Mouse (Mus musculus) intestine, postnatal 0 days (tissue): ENCODE data around the gene Cdc42bpb. TPM values are rescaled to one million over a fixed set of nuclear protein-coding genes. Genes with fewer than 3 reads are reported as not detected.

Experiments
- ATAC-seq: fragments of 200-750 bp; cut with Nextera tagmentation; 2 replicates; pipeline ENCODE4 v1.8.0; 2017; ENCODE audit warnings: mild to moderate bottlenecking, moderate TSS enrichment, moderate library complexity
- H3K27ac ChIP-seq: fragments of 300-500 bp; sonication (generic); 2 replicates; pipeline ENCODE4 v1.5.1; 2014; ENCODE audit warnings: mild to moderate bottlenecking, low read depth, low read length, moderate library complexity
- H3K27me3 ChIP-seq: fragments of 300-500 bp; sonication (generic); replicated peaks from 2 replicates; pipeline ENCODE4 v1.6.1; 2014; ENCODE audit warnings: low read length, mixed read lengths; ENCODE audit not compliant: control insufficient read depth, insufficient read depth
- H3K36me3 ChIP-seq: fragments of 300-500 bp; sonication (generic); 2 replicates; pipeline ENCODE4 v1.6.1; 2014; ENCODE audit warnings: mild to moderate bottlenecking, moderate library complexity; ENCODE audit not compliant: control insufficient read depth, insufficient read depth
- H3K4me1 ChIP-seq: fragments of 300-500 bp; sonication (generic); replicated peaks from 2 replicates; pipeline ENCODE4 v1.6.1; 2014; ENCODE audit warnings: antibody characterized with exemption, low read length, mixed read lengths; ENCODE audit not compliant: control insufficient read depth, insufficient read depth
- H3K4me2 ChIP-seq: fragments of 300-500 bp; sonication (generic); replicated peaks from 2 replicates; pipeline ENCODE4 v1.6.1; 2014; ENCODE audit warnings: low read depth, mild to moderate bottlenecking, moderate library complexity
- H3K4me3 ChIP-seq: fragments of 300-500 bp; sonication (generic); 2 replicates; pipeline ENCODE4 v1.5.1; 2014; ENCODE audit warnings: low read depth, low read length
- H3K9ac ChIP-seq: fragments of 300-500 bp; sonication (generic); 2 replicates; pipeline ENCODE4 v1.6.1; 2014; ENCODE audit warnings: mild to moderate bottlenecking, low read depth, low read length
- H3K9me3 ChIP-seq: fragments of 300-500 bp; sonication (generic); 2 replicates; pipeline ENCODE4 v1.6.1; 2016; ENCODE audit warnings: mixed run types; ENCODE audit not compliant: control insufficient read depth
- CTCF ChIP-seq: sonication (generic); IDR thresholded peaks from 2 replicates; pipeline ENCODE4 v1.5.1; 2016; ENCODE audit warnings: low read depth, mild to moderate bottlenecking, control low read depth, antibody characterized with exemption, moderate library complexity
- WGBS: fragments of 180-500 bp; shearing (Covaris S2); extraction: QIAGEN DNeasy Blood & Tissue Kit; methylation state at CpG from one replicate; pipeline ENCODE4 v1.1.7; 2014; 5-methylcytosine and 5-hydroxymethylcytosine counted together
- polyA plus RNA-seq: library from polyadenylated mRNA; unstranded; fragments of >200 nt; fragmentation: Nextera tagmentation; extraction: Ambion mirVana; gene quantifications from 2 replicates; pipeline ENCODE4 v1.2.1, GENCODE M21; 2015

The Cdc42bpb gene
- polyA plus RNA-seq, 1 experiment from 2014 or later = 27.2 TPM

GRCm38 (mm10) chr12:111303702-111304337 is 73.7 kb downstream of the Cdc42bpb start:
- no peak overlapping the region for H3K4me2 ChIP-seq
- ATAC-seq = no peak
- WGBS = 91% methylated on average over 8 of the region's 8 CpGs
- no peaks in the 10 kb centered on the region for H3K27me3 ChIP-seq
- no peaks in the 10 kb centered on the region for H3K4me1 ChIP-seq
- no peak for TF ChIP-seq CTCF
- no peak overlapping the region for H3K27ac ChIP-seq
- H3K9me3 ChIP-seq = no peaks in the 10 kb centered on the region
- peaks cover 91% of the 10 kb centered on the region for H3K36me3 ChIP-seq
- no peak overlapping the region for H3K9ac ChIP-seq
- H3K4me3 ChIP-seq = no peak overlapping the region

DNA sequence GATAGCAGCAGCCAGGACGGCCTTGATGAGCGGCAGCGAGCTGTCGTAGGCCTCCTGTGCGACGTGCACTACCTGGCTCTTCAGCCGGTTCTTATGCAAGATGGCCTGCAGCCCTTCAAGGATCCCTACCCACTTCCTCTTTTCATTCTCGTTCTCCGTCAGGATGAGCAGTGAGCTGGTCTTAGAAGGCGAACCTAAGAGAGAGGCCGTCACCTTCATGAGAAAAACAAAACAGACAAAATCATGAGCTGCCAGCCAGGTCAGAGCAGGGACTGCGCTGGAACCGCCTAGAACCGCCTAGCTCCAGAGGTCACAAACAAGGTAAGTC is 75.5 kb downstream of the Cdc42bpb start:
- ATAC-seq = no peak
- H3K36me3 ChIP-seq = peaks cover 92% of the 10 kb centered on the region

DNA sequence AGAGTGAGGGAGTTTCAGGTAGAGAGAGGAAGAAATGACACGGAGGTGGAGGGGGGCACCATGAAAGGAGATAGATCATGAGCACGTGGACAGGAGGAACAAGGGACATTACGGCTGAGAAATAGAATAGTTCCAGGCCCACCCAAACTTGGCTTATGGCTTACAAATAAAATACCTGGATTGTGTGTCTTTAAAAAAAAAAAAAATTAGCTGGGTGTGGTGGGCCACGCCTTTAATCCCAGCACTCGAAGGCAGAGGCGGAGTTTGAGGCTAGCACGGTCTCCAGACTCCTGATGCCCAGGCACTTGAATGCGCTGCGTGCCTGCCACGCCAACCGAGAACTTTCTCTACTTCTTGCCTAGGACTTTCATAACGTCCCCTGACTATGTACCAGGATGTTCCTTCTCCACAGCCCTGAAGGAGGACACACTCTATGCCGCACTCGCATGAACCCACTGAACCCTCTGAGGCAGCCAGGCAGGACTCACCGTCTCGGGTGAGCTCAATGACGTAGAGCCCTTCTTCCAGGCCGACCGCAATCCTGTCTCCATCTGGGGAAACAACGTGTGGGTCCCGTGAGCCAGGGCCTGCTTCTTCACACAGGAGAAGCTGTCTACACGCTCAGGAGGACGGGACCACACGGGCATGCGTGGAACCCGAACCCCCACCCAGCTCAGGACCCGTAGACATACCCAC is 76.0 kb downstream of the Cdc42bpb start:
- Histone ChIP-seq H3K27ac (no peak overlapping the region; the same call in 1 of the 2 replicates), H3K9me3 (no peaks in the 10 kb centered on the region), H3K4me1 (no peaks in the 10 kb centered on the region), H3K4me3 (no peak overlapping the region), H3K9ac (no peak overlapping the region), H3K27me3 (no peaks in the 10 kb centered on the region), H3K36me3 (peaks cover 92% of the 10 kb centered on the region), H3K4me2 (no peak overlapping the region)
- 87% methylated on average over 27 of the region's 27 CpGs for WGBS
- ATAC-seq = no peak
- TF ChIP-seq CTCF = no peak

More for the DNA sequence above, 75.5 kb downstream of the Cdc42bpb start:
- Histone ChIP-seq H3K27ac (no peak overlapping the region), H3K4me3 (no peak overlapping the region), H3K27me3 (no peaks in the 10 kb centered on the region), H3K4me2 (no peak overlapping the region), H3K9me3 (no peaks in the 10 kb centered on the region), H3K9ac (no peak overlapping the region), H3K4me1 (no peaks in the 10 kb centered on the region)
- 87% methylated on average over 14 of the region's 14 CpGs for WGBS
- no peak for TF ChIP-seq CTCF

- no peak for TF ChIP-seq CTCF
- no peak overlapping the region for H3K4me2 ChIP-seq
- no peak for ATAC-seq
- 83% methylated on average over 12 of the region's 12 CpGs for WGBS
- H3K4me3 ChIP-seq = no peak overlapping the region
- H3K9ac ChIP-seq = no peak overlapping the region
- H3K9me3 ChIP-seq = no peaks in the 10 kb centered on the region
- no peaks in the 10 kb centered on the region for H3K4me1 ChIP-seq
- peaks cover 73% of the 10 kb centered on the region for H3K36me3 ChIP-seq
- H3K27me3 ChIP-seq = no peaks in the 10 kb centered on the region
- H3K27ac ChIP-seq = no peak overlapping the region
Observed at GRCm38 (mm10) chr12:111293025-111293424, 84.5 kb downstream of the Cdc42bpb start.

GRCm38 (mm10) chr12:111284532-111284931 is 93.0 kb downstream of the Cdc42bpb start:
- H3K36me3 ChIP-seq = no peaks in the 10 kb centered on the region
- ATAC-seq = no peak
- no peak overlapping the region for H3K4me3 ChIP-seq
- no peaks in the 10 kb centered on the region for H3K27me3 ChIP-seq
- H3K4me2 ChIP-seq = 0 out of 2 replicates have a peak overlapping the region, but pooled peaks have one; percentile 21
- WGBS = 35% methylated on average over 10 of the region's 10 CpGs
- H3K9me3 ChIP-seq = no peaks in the 10 kb centered on the region
- H3K27ac ChIP-seq = no peak overlapping the region
- no peaks in the 10 kb centered on the region for H3K4me1 ChIP-seq
- TF ChIP-seq CTCF = no peak
- H3K9ac ChIP-seq = no peak overlapping the region

GRCm38 (mm10) chr12:111283573-111283972 is 93.9 kb downstream of the Cdc42bpb start:
- H3K4me2 ChIP-seq = no peak overlapping the region
- no peaks in the 10 kb centered on the region for H3K9me3 ChIP-seq
- H3K27me3 ChIP-seq = no peaks in the 10 kb centered on the region
- no peak overlapping the region for H3K4me3 ChIP-seq
- 83% methylated on average over 4 of the region's 4 CpGs for WGBS
- H3K4me1 ChIP-seq = no peaks in the 10 kb centered on the region
- no peak overlapping the region for H3K9ac ChIP-seq
- no peaks in the 10 kb centered on the region for H3K36me3 ChIP-seq
- no peak overlapping the region for H3K27ac ChIP-seq
- TF ChIP-seq CTCF = no peak
- no peak for ATAC-seq
